Mouse (Mus musculus) lung, embryonic 14.5 days (tissue): ENCODE measurements at regions not wholly inside any gene's neighbourhood (a gene's known extent, or its start where the extent isn't known, plus 50 kb on each side); places are given as distances from the start of the nearest gene placed in this dataset.
"Not testable (repeated sequence)": the region's sequence is repeated elsewhere in the genome, so short reads cannot be mapped to it uniquely, and the experiment has no call there.

ENCODE experiments used
- ATAC-seq: fragments of 200-750 bp; cut with Nextera tagmentation; 2 replicates; pipeline ENCODE4 v1.8.0; 2017; ENCODE audit warnings: mild to moderate bottlenecking, moderate TSS enrichment, moderate library complexity; ENCODE audit not compliant: insufficient read depth
- DNase-seq: peaks from one replicate; pipeline ENCODE4 v3.0.0-alpha.2; 2015
- H3K27ac ChIP-seq: fragments of 300-500 bp; sonication (generic); 2 replicates; pipeline ENCODE4 v1.5.1; 2014; ENCODE audit warnings: low read depth, mild to moderate bottlenecking, moderate library complexity
- H3K27me3 ChIP-seq: fragments of 300-500 bp; sonication (generic); 2 replicates; pipeline ENCODE4 v1.6.1; 2014; ENCODE audit warnings: low read length, control low read depth; ENCODE audit not compliant: insufficient read depth
- H3K36me3 ChIP-seq: fragments of 300-500 bp; sonication (generic); 2 replicates; pipeline ENCODE4 v1.6.1; 2014; ENCODE audit warnings: control low read depth; ENCODE audit not compliant: insufficient read depth
- H3K4me1 ChIP-seq: fragments of 300-500 bp; sonication (generic); 2 replicates; pipeline ENCODE4 v1.6.1; 2014; ENCODE audit warnings: antibody characterized with exemption, control low read depth; ENCODE audit not compliant: insufficient read depth
- H3K4me2 ChIP-seq: fragments of 300-500 bp; sonication (generic); 2 replicates; pipeline ENCODE4 v1.6.1; 2014; ENCODE audit warnings: mild to moderate bottlenecking
- H3K4me3 ChIP-seq: fragments of 300-500 bp; sonication (generic); 2 replicates; pipeline ENCODE4 v1.5.1; 2014; ENCODE audit warnings: low read depth, low read length
- H3K9ac ChIP-seq: fragments of 300-500 bp; sonication (generic); 2 replicates; pipeline ENCODE4 v1.6.1; 2014
- H3K9me3 ChIP-seq: fragments of 300-500 bp; sonication (generic); 2 replicates; pipeline ENCODE4 v1.6.1; 2016; ENCODE audit warnings: low read depth, low read length, control low read depth
- CTCF ChIP-seq: IDR thresholded peaks from 2 replicates; pipeline ENCODE4 v1.5.1; 2016; ENCODE audit warnings: antibody characterized with exemption, low read depth
- WGBS: fragments of 180-500 bp; shearing (Covaris S2); extraction: QIAGEN DNeasy Blood & Tissue Kit; methylation state at CpG from one replicate; pipeline ENCODE4 v1.1.7; 2014; 5-methylcytosine and 5-hydroxymethylcytosine counted together

DNA sequence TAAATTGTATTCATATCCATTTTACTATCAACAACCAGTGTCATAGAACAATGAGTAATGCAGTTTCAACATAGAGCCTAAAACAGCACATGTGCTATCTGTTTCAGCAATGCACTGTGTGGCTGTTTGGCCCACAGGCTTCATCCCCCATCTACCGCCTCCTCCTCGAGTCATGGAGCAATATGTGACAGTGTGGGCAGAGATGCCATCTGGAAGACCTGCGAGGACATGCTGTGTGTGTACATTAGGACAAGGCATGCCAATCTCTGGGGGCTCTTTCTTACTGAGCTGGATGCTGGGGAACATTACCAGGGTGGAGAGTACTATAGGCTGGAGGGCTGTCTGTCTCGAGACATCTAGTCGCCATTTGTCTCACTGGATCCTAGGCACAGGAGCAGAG is 101.5 kb upstream of the Fam84a start:
- H3K36me3 ChIP-seq: no peaks in the 10 kb centered on the region
- WGBS: 81% methylated on average over 5 of the region's 5 CpGs
- no peaks in the 10 kb centered on the region for H3K4me1 ChIP-seq
- no peaks in the 10 kb centered on the region for H3K27me3 ChIP-seq
- DNase-seq (no peak), ATAC-seq (no peak)
- H3K4me2 ChIP-seq: no peak overlapping the region
- no peak overlapping the region for H3K27ac ChIP-seq
- H3K9ac ChIP-seq: no peak overlapping the region
- H3K9me3 ChIP-seq: no peaks in the 10 kb centered on the region
- TF ChIP-seq CTCF: no peak
- H3K4me3 ChIP-seq: no peak overlapping the region

DNA sequence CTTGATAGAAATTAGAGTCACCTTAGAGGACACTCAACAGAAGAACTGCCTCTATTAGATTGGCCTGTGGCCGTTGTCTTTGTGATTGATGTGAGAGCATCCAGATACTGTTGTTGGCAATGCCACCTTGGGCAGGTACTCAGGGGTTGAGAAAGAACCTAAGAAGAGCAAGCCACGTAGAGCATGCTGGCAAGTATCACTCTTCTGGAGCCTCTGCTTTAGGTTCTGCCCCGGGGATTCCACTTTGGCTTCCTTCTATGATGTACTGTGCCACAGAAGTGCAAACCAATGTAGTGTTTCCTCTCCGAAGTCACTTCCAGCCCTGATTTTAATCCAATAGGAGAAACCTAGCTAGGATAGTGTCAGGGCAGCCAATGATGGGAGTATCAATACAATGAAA is 98.3 kb upstream of the Fam84a start:
- DNase-seq (no peak), ATAC-seq (no peak)
- TF ChIP-seq CTCF: no peak
- Histone ChIP-seq H3K4me1 (no peaks in the 10 kb centered on the region), H3K4me3 (no peak overlapping the region), H3K27me3 (no peaks in the 10 kb centered on the region), H3K27ac (no peak overlapping the region), H3K9me3 (no peaks in the 10 kb centered on the region), H3K9ac (no peak overlapping the region), H3K4me2 (no peak overlapping the region), H3K36me3 (no peaks in the 10 kb centered on the region)
- WGBS: 79% methylated on average over 4 of the region's 4 CpGs

DNA sequence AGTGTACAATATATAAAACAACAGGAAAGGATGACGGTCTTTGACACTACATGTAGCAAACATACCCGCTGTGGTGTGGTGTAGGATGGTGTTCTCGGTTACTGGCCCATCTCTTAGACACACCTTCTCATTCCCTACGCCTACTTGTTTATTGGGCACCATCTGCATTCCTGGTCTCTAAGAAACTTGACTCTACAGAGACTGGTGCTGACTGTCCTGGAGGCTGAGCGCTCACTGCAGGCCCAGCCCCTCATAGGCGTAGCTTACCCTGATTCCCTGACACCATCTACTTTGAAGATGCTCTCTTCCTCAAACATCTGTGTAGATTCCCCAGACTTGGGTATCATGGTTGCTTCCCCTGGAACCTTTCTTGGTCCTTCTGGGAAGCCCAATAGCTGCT is 90.9 kb upstream of the Fam84a start:
- 87% methylated on average over 5 of the region's 6 CpGs for WGBS
- not testable (repeated sequence) for H3K4me3 ChIP-seq, H3K27me3 ChIP-seq, H3K4me2 ChIP-seq, DNase-seq, H3K4me1 ChIP-seq, H3K27ac ChIP-seq, ATAC-seq, H3K9me3 ChIP-seq, H3K36me3 ChIP-seq, H3K9ac ChIP-seq

DNA sequence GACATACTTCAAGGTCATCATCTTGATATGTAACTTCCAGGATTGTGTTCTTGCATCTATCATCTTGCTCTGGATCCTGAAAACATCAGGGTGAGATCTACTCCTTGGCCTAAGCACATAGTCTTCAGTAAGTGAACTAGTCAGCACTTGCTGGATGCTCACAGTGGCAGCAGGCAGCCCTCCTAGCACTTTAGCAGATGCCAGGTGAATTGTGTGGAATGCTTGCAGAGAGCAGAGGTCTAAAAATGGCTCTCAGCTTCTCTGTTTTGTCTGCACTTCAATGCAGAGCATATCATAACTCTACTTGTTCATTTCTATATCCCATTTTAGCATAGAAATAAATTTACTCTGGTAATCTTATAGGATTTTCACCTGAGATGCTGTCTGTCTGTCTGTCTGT is 85.8 kb upstream of the Fam84a start:
- TF ChIP-seq CTCF: no peak
- no peak overlapping the region for H3K4me2 ChIP-seq
- DNase-seq (no peak), ATAC-seq (no peak)
- H3K9me3 ChIP-seq: no peaks in the 10 kb centered on the region
- H3K4me1 ChIP-seq: no peaks in the 10 kb centered on the region
- no peaks in the 10 kb centered on the region for H3K36me3 ChIP-seq
- no peaks in the 10 kb centered on the region for H3K27me3 ChIP-seq
- no peak overlapping the region for H3K27ac ChIP-seq
- H3K4me3 ChIP-seq: no peak overlapping the region
- no peak overlapping the region for H3K9ac ChIP-seq

DNA sequence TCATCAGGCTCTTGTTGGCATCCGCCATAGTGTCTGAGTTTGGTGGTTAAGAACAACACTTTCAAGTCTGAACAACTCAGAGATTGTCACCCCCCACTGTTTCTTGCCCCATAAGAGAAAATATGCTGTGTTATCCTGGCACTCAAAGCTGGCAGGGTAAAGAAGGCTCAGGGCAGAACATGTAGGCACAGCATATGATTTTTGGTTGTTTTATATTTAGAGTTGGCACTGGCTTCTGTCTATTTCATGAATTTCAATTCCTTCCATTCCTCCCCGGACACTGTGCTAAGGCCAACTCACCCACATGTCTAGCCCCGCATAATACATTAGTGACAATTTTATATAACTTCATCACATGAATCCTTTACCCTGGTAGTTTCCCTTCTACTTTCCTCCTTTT is 83.5 kb upstream of the Fam84a start:
- H3K9ac ChIP-seq: no peak overlapping the region
- H3K27me3 ChIP-seq: no peaks in the 10 kb centered on the region
- no peak overlapping the region for H3K4me2 ChIP-seq
- H3K36me3 ChIP-seq: no peaks in the 10 kb centered on the region
- WGBS: 82% methylated on average over 3 of the region's 3 CpGs
- H3K27ac ChIP-seq: no peak overlapping the region
- ATAC-seq: no peak
- no peak overlapping the region for H3K4me3 ChIP-seq
- no peak for DNase-seq
- TF ChIP-seq CTCF: no peak
- H3K4me1 ChIP-seq: no peaks in the 10 kb centered on the region
- H3K9me3 ChIP-seq: no peaks in the 10 kb centered on the region

DNA sequence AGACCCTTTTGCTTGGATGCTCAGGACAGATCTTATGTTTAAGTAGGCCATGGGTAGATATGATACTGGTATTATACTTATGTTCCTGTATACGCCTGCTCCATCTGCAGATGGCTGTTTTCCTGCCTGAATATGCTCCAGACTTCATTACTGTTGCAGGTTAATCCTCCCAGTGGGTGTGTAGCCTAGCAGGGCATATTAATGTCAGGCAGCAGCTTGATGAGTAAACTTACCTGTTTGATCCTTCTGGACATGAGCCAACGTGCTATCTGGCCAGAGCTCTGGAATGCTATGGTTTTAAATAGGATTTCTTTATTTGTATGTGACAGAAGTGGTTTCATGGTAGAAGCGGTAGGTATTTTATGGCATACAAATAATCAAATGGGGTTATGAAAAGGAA is 60.8 kb upstream of the Fam84a start:
- 68% methylated on average over 3 of the region's 3 CpGs for WGBS
- Histone ChIP-seq H3K4me3 (no peak overlapping the region), H3K9me3 (no peaks in the 10 kb centered on the region), H3K27me3 (no peaks in the 10 kb centered on the region), H3K4me1 (no peaks in the 10 kb centered on the region), H3K27ac (no peak overlapping the region), H3K4me2 (no peak overlapping the region), H3K9ac (no peak overlapping the region), H3K36me3 (no peaks in the 10 kb centered on the region)
- ATAC-seq: no peak
- no peak for TF ChIP-seq CTCF
- DNase-seq: no peak

DNA sequence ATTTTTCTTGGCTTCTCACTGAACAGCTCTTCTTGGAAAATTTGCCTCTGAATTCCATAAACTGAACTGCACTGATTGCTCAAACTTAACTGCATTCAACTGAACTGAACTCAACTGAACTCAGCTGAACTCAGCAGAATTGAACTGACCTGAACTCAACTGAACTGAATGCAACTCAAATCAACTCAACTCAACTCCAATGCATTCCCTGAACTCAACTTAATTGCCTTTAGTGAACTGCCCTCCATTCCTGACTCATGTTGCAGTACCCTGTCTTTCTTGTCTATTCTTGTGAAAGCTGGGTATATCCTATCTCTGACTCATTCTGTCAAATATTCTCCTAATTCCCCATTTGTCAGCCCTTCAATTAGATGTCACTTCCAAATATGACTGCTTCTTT is 58.0 kb upstream of the Fam84a start:
- H3K9me3 ChIP-seq: no peaks in the 10 kb centered on the region
- H3K4me3 ChIP-seq: no peak overlapping the region
- no peak for ATAC-seq
- TF ChIP-seq CTCF: no peak
- H3K27me3 ChIP-seq: no peaks in the 10 kb centered on the region
- no peak overlapping the region for H3K27ac ChIP-seq
- H3K4me2 ChIP-seq: no peak overlapping the region
- no peaks in the 10 kb centered on the region for H3K4me1 ChIP-seq
- H3K36me3 ChIP-seq: no peaks in the 10 kb centered on the region
- no peak overlapping the region for H3K9ac ChIP-seq
- no peak for DNase-seq

DNA sequence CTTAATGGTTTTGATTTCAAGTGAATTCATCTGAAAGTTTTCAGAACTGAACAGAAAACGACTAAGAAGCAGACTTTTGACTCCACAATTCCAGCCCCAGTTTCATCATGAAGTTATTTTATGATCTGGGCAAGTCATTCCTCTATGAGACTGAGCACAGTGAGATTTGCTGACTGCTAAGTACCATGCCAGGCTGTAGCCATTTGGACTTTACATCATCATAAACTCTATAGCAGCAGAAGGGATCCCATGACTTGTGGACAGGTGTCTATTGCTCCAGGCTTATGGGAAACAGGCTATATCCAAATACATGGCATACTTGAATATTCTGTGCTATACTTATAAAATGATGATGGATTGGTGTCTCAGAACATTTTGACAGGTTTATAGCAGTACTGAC is 55.4 kb upstream of the Fam84a start:
- WGBS: 64% methylated on average over 1 of the region's 1 CpGs
- Histone ChIP-seq H3K9ac (no peak overlapping the region), H3K27ac (no peak overlapping the region), H3K4me2 (no peak overlapping the region), H3K4me3 (no peak overlapping the region), H3K27me3 (no peaks in the 10 kb centered on the region), H3K9me3 (no peaks in the 10 kb centered on the region), H3K4me1 (no peaks in the 10 kb centered on the region), H3K36me3 (no peaks in the 10 kb centered on the region)
- TF ChIP-seq CTCF: no peak
- DNase-seq: no peak
- ATAC-seq: no peak
